Mouse (Mus musculus) kidney, embryonic 16.5 days (tissue): Measurements from ENCODE around the gene Ccdc124. TPM values are rescaled to one million over a fixed set of nuclear protein-coding genes. Genes with fewer than 3 reads are reported as not detected.

Source experiments
- ATAC-seq: fragments of 200-750 bp; cut with Nextera tagmentation; 2 replicates; pipeline ENCODE4 v1.8.0; 2017; ENCODE audit warnings: moderate TSS enrichment; ENCODE audit not compliant: low FRiP score, low TSS enrichment
- H3K27ac ChIP-seq: fragments of 300-500 bp; sonication (generic); 2 replicates; pipeline ENCODE4 v1.5.1; 2014; ENCODE audit warnings: low read length
- H3K27me3 ChIP-seq: fragments of 300-500 bp; sonication (generic); 2 replicates; pipeline ENCODE4 v1.6.1; 2014; ENCODE audit warnings: low read length, control low read depth, mixed read lengths; ENCODE audit not compliant: insufficient read depth
- H3K36me3 ChIP-seq: fragments of 300-500 bp; sonication (generic); 2 replicates; pipeline ENCODE4 v1.6.1; 2014; ENCODE audit warnings: low read length, control low read depth, mixed read lengths; ENCODE audit not compliant: insufficient read depth
- H3K4me1 ChIP-seq: fragments of 300-500 bp; sonication (generic); 2 replicates; pipeline ENCODE4 v1.6.1; 2014; ENCODE audit warnings: low read length, control low read depth, mixed read lengths; ENCODE audit not compliant: insufficient read depth
- H3K4me2 ChIP-seq: fragments of 300-500 bp; sonication (generic); replicated peaks from 2 replicates; pipeline ENCODE4 v1.6.1; 2014; ENCODE audit warnings: low read depth, low read length
- H3K4me3 ChIP-seq: fragments of 300-500 bp; sonication (generic); 2 replicates; pipeline ENCODE4 v1.5.1; 2014; ENCODE audit warnings: mild to moderate bottlenecking, low read length
- H3K9ac ChIP-seq: fragments of 300-500 bp; sonication (generic); replicated peaks from 2 replicates; pipeline ENCODE4 v1.6.1; 2014; ENCODE audit warnings: low read length
- H3K9me3 ChIP-seq: fragments of 300-500 bp; sonication (generic); 2 replicates; pipeline ENCODE4 v1.6.1; 2016; ENCODE audit warnings: low read length, control low read depth
- WGBS: fragments of 180-500 bp; shearing (Covaris S2); extraction: QIAGEN DNeasy Blood & Tissue Kit; methylation state at CpG from one replicate; pipeline ENCODE4 v1.1.7; 2014; 5-methylcytosine and 5-hydroxymethylcytosine counted together
- microRNA-seq: library from miRNA; unstranded; fragments of <30 nt; microRNA quantifications from one replicate; pipeline ENCODE4, GENCODE M21; 2016
- polyA plus RNA-seq: library from polyadenylated mRNA; unstranded; fragments of >200 nt; fragmentation: Nextera tagmentation; extraction: Ambion mirVana; gene quantifications from 2 replicates; pipeline ENCODE4 v1.2.1, GENCODE M21; 2015

Gene Ccdc124
- polyA plus RNA-seq, 1 experiment from 2014 or later: 114 TPM

DNA sequence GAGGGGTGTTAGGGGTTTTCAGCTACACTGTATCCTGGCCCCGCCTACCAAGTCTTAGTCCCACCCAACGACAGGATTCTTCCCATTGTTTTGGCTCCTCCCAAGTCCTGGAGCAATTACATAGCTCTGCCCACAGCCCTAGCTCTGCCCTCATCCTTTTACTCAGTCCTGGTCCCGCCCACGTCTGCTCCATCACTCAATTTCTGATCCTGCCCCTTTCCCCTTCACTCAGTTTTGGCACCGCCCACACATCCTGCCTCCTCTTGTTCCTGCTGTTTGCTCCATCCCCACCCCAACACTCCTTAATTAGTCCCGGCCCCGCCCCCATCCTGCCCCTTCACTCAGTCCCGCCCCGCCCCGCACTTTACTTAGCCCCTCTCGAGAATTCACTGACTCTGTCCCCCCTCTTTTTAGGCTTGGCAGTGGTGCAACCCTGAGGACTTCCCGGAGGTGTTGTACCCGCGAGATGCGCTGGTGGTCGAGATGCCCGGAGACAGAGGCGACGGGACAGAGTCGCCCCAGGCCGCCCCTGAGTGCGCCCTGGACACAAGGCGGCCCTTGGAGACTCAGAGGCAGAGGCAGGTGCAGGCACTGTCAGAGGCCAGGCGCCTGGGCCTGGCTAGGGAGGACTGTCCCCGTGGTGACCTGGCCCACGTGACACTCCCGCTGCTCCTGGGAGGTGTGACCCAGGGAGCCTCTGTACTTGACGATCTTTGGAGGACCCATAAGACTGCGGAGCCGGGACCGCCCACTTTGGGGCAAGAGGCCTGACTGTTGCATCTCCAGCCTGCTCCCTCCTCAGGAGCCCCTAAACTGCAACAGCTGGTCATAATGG is 53.4 kb downstream of the Ccdc124 start:
- Histone ChIP-seq H3K36me3 (no peaks in the 10 kb centered on the region), H3K4me2 (peak overlapping the region; percentile 44), H3K4me3 (peak overlapping the region; percentile 31), H3K9me3 (peaks cover 12% of the 10 kb centered on the region; the same call in 1 of the 2 replicates), H3K27ac (no peak overlapping the region), H3K4me1 (peaks cover 15% of the 10 kb centered on the region), H3K27me3 (peaks cover 13% of the 10 kb centered on the region; the same call in 1 of the 2 replicates), H3K9ac (no peak overlapping the region; the same call in 1 of the 2 replicates)
- WGBS: 3% methylated on average over 31 of the region's 31 CpGs
- ATAC-seq: peak; percentile 86

Small RNA genes lying within 50 kb of the gene (microRNA-seq; reads per million reads assigned to microRNA genes)
- gene Mir7067: 1.3 reads per million

Other genes starting within 250 kb of the Ccdc124 start
- gene Gdf15, start 241.5 kb downstream of the Ccdc124 start, polyA plus RNA-seq: 1.0 and 1.2 TPM in 2 replicates
- 88.5 TPM in 2 replicates for gene Pgpep1, start 213.5 kb downstream of the Ccdc124 start, polyA plus RNA-seq
- 272 and 281 TPM in 2 replicates for gene Lsm4, start 200.7 kb downstream of the Ccdc124 start, polyA plus RNA-seq
- 42.1 and 47.4 TPM in 2 replicates for gene Jund, start 175.0 kb downstream of the Ccdc124 start, polyA plus RNA-seq
- 0.04 and 0.06 TPM in 2 replicates for gene Iqcn, start 170.5 kb downstream of the Ccdc124 start, polyA plus RNA-seq
- gene Gm3336, start 155.4 kb downstream of the Ccdc124 start, polyA plus RNA-seq: 0.52 and 0.76 TPM in 2 replicates
- gene Pde4c, start 150.2 kb downstream of the Ccdc124 start, polyA plus RNA-seq: 8.8 and 11.6 TPM in 2 replicates
- 20.9 and 22.0 TPM in 2 replicates for gene Rab3a, start 119.3 kb downstream of the Ccdc124 start, polyA plus RNA-seq
- 57.0 and 60.4 TPM in 2 replicates for gene Mpv17l2, start 113.0 kb downstream of the Ccdc124 start, polyA plus RNA-seq
- gene Pik3r2, start 97.2 kb downstream of the Ccdc124 start, polyA plus RNA-seq: 72.8 and 77.3 TPM in 2 replicates
- gene Mast3, start 68.9 kb downstream of the Ccdc124 start, polyA plus RNA-seq: 16.2 and 16.3 TPM in 2 replicates
- gene Il12rb1, start 65.5 kb downstream of the Ccdc124 start, polyA plus RNA-seq: 0.05 and 0.12 TPM in 2 replicates
- 6.7 and 7.0 TPM in 2 replicates for gene Arrdc2, start 34.2 kb downstream of the Ccdc124 start, polyA plus RNA-seq
- gene Kcnn1, start 10.7 kb downstream of the Ccdc124 start, polyA plus RNA-seq: 2.9 and 4.9 TPM in 2 replicates
- gene Slc5a5, start 18.8 kb upstream of the Ccdc124 start, polyA plus RNA-seq: 0.22 and 0.28 TPM in 2 replicates
- gene Rpl18a, start 23.5 kb upstream of the Ccdc124 start, polyA plus RNA-seq: 4,081 and 4,203 TPM in 2 replicates
- 56.9 and 63.1 TPM in 2 replicates for gene Map1s, start 32.0 kb upstream of the Ccdc124 start, polyA plus RNA-seq